Mouse (Mus musculus): Measurements from ENCODE around the gene Mas1. TPM values are rescaled to one million over a fixed set of nuclear protein-coding genes. Genes with fewer than 3 reads are reported as not detected.
A peak's percentile ranks its signal among the peaks of the same experiment; 100 is the strongest.

Gene Mas1
- polyA plus RNA-seq (2011; ENCODE audit: insufficient read depth, insufficient read length, low replicate concordance, missing spikeins), result not detected in 2 replicates

GRCm38 (mm10) chr17:12868043-12868442 lies at the start of gene Mas1:
Gene Mas1, minus strand, starts transcription at chr17:12868143.
- Histone ChIP-seq H3K4me1 (ENCODE audit: control insufficient read depth, insufficient read depth, low read length) (no peaks in the 10 kb centered on the region), H3K4me3 (replicated peaks; ENCODE audit: control insufficient read depth, low read depth, low read length) (no peak within 1 kb of the TSS), H3K27ac (ENCODE audit: control insufficient read depth, insufficient read depth, low read depth, low read length, poor library complexity) (no peak within 1 kb of the TSS)
- no peak for TF ChIP-seq POLR2A (IDR thresholded peaks at IDR 0.05; ENCODE audit: borderline replicate concordance, control insufficient read depth, low read depth, low read length)
- no peak for TF ChIP-seq CTCF (IDR thresholded peaks at IDR 0.05; ENCODE audit: control insufficient read depth, insufficient read depth, low read length)
- 56% methylated on average over 2 of the region's 2 CpGs for WGBS

GRCm38 (mm10) chr17:12916588-12917380 lies 48.8 kb upstream of the Mas1 start:
- H3K27ac ChIP-seq (ENCODE audit: control insufficient read depth, insufficient read depth, low read depth, low read length, poor library complexity), result peak overlapping the region; percentile 82
- no peak; the same call in 1 of the 2 replicates for TF ChIP-seq POLR2A (IDR thresholded peaks at IDR 0.05; ENCODE audit: borderline replicate concordance, control insufficient read depth, low read depth, low read length)
- TF ChIP-seq CTCF (IDR thresholded peaks at IDR 0.05; ENCODE audit: control insufficient read depth, insufficient read depth, low read length), result no peak
- under 1% methylated on average over 40 of the region's 40 CpGs for WGBS
- no peaks in the 10 kb centered on the region for H3K4me1 ChIP-seq (ENCODE audit: control insufficient read depth, insufficient read depth, low read length)
- peak overlapping the region; percentile 94 for H3K4me3 ChIP-seq (replicated peaks; ENCODE audit: control insufficient read depth, low read depth, low read length)

- no peak for TF ChIP-seq CTCF (IDR thresholded peaks at IDR 0.05; ENCODE audit: control insufficient read depth, insufficient read depth, low read length)
- peak; percentile 71; the same call in 1 of the 2 replicates for TF ChIP-seq POLR2A (IDR thresholded peaks at IDR 0.05; ENCODE audit: borderline replicate concordance, control insufficient read depth, low read depth, low read length)
- Histone ChIP-seq H3K27ac (ENCODE audit: control insufficient read depth, insufficient read depth, low read depth, low read length, poor library complexity) (peak within 1 kb of the TSS; percentile 82), H3K4me1 (ENCODE audit: control insufficient read depth, insufficient read depth, low read length) (no peaks in the 10 kb centered on the region), H3K4me3 (replicated peaks; ENCODE audit: control insufficient read depth, low read depth, low read length) (peak within 1 kb of the TSS; percentile 94)
- WGBS, result under 1% methylated on average over 56 of the region's 56 CpGs
These were observed 48.1 kb upstream of the Mas1 start, which contains the start of gene Mrpl18 for GRCm38 (mm10) chr17:12915881-12916583. Gene Mrpl18, minus strand, starts transcription at chr17:12916345.

GRCm38 (mm10) chr17:12915488-12915880 lies 47.5 kb upstream of the Mas1 start, which contains the start of gene Tcp1:
Gene Tcp1, plus strand, starts transcription at chr17:12915701.
- Histone ChIP-seq H3K4me1 (ENCODE audit: control insufficient read depth, insufficient read depth, low read length) (no peaks in the 10 kb centered on the region), H3K4me3 (replicated peaks; ENCODE audit: control insufficient read depth, low read depth, low read length) (peak within 1 kb of the TSS; percentile 94), H3K27ac (ENCODE audit: control insufficient read depth, insufficient read depth, low read depth, low read length, poor library complexity) (peak within 1 kb of the TSS; percentile 82)
- 1% methylated on average over 18 of the region's 18 CpGs for WGBS
- no peak for TF ChIP-seq POLR2A (IDR thresholded peaks at IDR 0.05; ENCODE audit: borderline replicate concordance, control insufficient read depth, low read depth, low read length)
- TF ChIP-seq CTCF (IDR thresholded peaks at IDR 0.05; ENCODE audit: control insufficient read depth, insufficient read depth, low read length), result no peak

GRCm38 (mm10) chr17:12910391-12910790 lies 42.4 kb upstream of the Mas1 start:
- H3K4me3 ChIP-seq (replicated peaks; ENCODE audit: control insufficient read depth, low read depth, low read length), result no peak overlapping the region
- H3K27ac ChIP-seq (ENCODE audit: control insufficient read depth, insufficient read depth, low read depth, low read length, poor library complexity), result no peak overlapping the region
- no peak for TF ChIP-seq CTCF (IDR thresholded peaks at IDR 0.05; ENCODE audit: control insufficient read depth, insufficient read depth, low read length)
- no peak for TF ChIP-seq POLR2A (IDR thresholded peaks at IDR 0.05; ENCODE audit: borderline replicate concordance, control insufficient read depth, low read depth, low read length)
- H3K4me1 ChIP-seq (ENCODE audit: control insufficient read depth, insufficient read depth, low read length), result no peaks in the 10 kb centered on the region
- WGBS, result 88% methylated on average over 8 of the region's 8 CpGs

- H3K4me1 ChIP-seq (ENCODE audit: control insufficient read depth, insufficient read depth, low read length), result no peaks in the 10 kb centered on the region
- H3K4me3 ChIP-seq (replicated peaks; ENCODE audit: control insufficient read depth, low read depth, low read length), result no peak within 1 kb of the TSS
- 89% methylated on average over 35 of the region's 35 CpGs for WGBS
- H3K27ac ChIP-seq (ENCODE audit: control insufficient read depth, insufficient read depth, low read depth, low read length, poor library complexity), result no peak within 1 kb of the TSS
- TF ChIP-seq CTCF (IDR thresholded peaks at IDR 0.05; ENCODE audit: control insufficient read depth, insufficient read depth, low read length) (no peak), POLR2A (IDR thresholded peaks at IDR 0.05; ENCODE audit: borderline replicate concordance, control insufficient read depth, low read depth, low read length) (no peak)
These were observed 41.7 kb upstream of the Mas1 start, which contains the start of gene Pnldc1 for GRCm38 (mm10) chr17:12909361-12910280. Gene Pnldc1, minus strand, starts transcription at chr17:12910230.

- 87% methylated on average over 9 of the region's 9 CpGs for WGBS
- TF ChIP-seq POLR2A (IDR thresholded peaks at IDR 0.05; ENCODE audit: borderline replicate concordance, control insufficient read depth, low read depth, low read length) (no peak), CTCF (IDR thresholded peaks at IDR 0.05; ENCODE audit: control insufficient read depth, insufficient read depth, low read length) (no peak)
- no peak overlapping the region for H3K4me3 ChIP-seq (replicated peaks; ENCODE audit: control insufficient read depth, low read depth, low read length)
- no peak overlapping the region for H3K27ac ChIP-seq (ENCODE audit: control insufficient read depth, insufficient read depth, low read depth, low read length, poor library complexity)
- H3K4me1 ChIP-seq (ENCODE audit: control insufficient read depth, insufficient read depth, low read length), result no peaks in the 10 kb centered on the region
These were observed 38.5 kb upstream of the Mas1 start for GRCm38 (mm10) chr17:12906436-12906835.
